Mouse (Mus musculus): Measurements from ENCODE around the gene Necab2. TPM values are rescaled to one million over a fixed set of nuclear protein-coding genes. Genes with fewer than 3 reads are reported as not detected.

Gene Necab2
- total and polyA plus RNA-seq, 2 experiments from 2014 or later, result 56.1 to 58.5 TPM

DNA sequence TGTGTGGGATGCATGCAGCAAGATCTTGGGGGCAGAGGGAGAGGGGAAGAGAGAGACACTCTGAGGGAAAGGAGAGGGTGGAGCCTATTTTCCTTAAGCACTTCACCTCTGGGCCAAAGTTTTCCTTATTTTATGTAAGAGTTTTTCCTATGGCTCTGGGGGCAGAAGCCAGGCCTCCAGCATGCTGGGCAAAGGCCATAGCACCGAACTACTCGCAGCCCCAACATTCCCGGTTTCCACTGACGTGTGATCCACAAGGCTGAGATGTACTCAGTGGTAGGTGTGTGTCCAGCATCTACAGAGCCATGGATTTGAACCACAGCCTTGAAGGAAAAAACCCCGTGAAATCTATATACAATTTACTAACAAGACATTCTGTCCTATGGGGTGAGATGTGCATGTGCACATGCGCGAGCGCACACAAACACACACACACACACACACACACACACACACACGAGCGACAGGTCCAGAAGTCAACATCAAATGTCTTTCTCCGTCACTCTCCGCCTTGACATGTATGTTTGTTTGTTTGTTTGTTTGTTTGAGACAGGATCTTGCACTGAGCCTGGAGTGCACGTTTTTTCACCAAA is 12.8 kb upstream of the Necab2 start, which contains the start of gene Osgin1:
Gene Osgin1, plus strand, starts transcription at position 543 of the 593 bp plus-strand sequence.
- Histone ChIP-seq H3K36me3 (ENCODE audit: insufficient read depth) (no peaks in the 10 kb centered on the region), H3K9me3 (ENCODE audit: low read length) (no peaks in the 10 kb centered on the region), H3K4me2 (ENCODE audit: low read depth) (no peak within 1 kb of the TSS), H3K4me3 (ENCODE audit: low read depth, low read length) (no peak within 1 kb of the TSS), H3K27ac (ENCODE audit: low read depth, low read length) (no peak within 1 kb of the TSS), H3K4me1 (ENCODE audit: insufficient read depth) (no peaks in the 10 kb centered on the region), H3K27me3 (ENCODE audit: insufficient read depth, low read length) (no peaks in the 10 kb centered on the region), H3K9ac (no peak within 1 kb of the TSS)
- ATAC-seq (no peak), DNase-seq (no peak)
- no peak for TF ChIP-seq CTCF (IDR thresholded peaks at IDR 0.05; ENCODE audit: low read depth)
- 90% methylated on average over 13 of the region's 13 CpGs for WGBS

DNA sequence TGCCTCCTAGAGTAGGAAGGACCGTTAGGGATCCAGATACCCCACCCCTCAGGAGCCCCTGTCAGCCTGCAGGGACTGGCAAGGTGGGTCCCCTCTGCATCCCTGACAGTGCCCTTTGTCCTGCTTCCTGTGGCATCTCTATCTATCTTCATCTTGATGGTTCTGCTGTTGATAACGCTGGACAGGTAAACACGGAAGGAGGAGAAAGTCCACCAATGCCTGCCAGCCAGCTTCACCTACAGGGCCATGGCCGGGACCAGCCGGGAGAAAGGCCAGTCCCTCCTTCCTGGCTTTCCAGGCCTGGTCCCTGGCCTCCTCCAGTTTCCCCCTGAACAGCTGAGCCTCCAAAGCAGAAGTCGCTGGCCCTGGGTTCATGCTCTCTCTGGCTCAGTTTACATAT is 11.9 kb upstream of the Necab2 start:
- H3K36me3 ChIP-seq (ENCODE audit: insufficient read depth), result no peaks in the 10 kb centered on the region
- H3K9ac ChIP-seq, result no peak overlapping the region
- no peaks in the 10 kb centered on the region for H3K9me3 ChIP-seq (ENCODE audit: low read length)
- no peak for TF ChIP-seq CTCF (IDR thresholded peaks at IDR 0.05; ENCODE audit: low read depth)
- H3K27me3 ChIP-seq (ENCODE audit: insufficient read depth, low read length), result no peaks in the 10 kb centered on the region
- H3K4me1 ChIP-seq (ENCODE audit: insufficient read depth), result no peaks in the 10 kb centered on the region
- DNase-seq, result no peak
- no peak overlapping the region for H3K27ac ChIP-seq (ENCODE audit: low read depth, low read length)
- H3K4me2 ChIP-seq (ENCODE audit: low read depth), result no peak overlapping the region
- no peak overlapping the region for H3K4me3 ChIP-seq (ENCODE audit: low read depth, low read length)
- 79% methylated on average over 6 of the region's 6 CpGs for WGBS
- ATAC-seq, result no peak

DNA sequence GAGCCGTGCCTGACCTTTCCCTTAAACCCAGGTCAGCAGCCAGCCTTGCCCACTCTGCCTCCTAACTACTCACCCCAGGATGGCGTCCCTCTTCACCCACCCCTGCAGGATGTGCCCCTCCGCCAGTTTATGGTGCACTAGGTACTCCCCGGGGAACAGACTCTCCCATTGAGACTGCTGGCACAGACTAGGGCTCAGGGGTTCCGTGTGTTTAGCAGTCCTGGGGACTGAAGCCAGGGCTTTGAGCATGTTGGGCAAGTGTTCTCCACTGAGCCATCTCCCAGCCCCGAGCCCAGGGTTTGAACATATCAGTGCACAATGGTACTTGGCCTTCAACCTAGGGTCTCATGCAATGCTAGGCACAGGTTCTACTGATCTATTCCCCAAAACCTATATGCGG is 11.0 kb upstream of the Necab2 start:
- Histone ChIP-seq H3K9ac (no peak overlapping the region), H3K27me3 (ENCODE audit: insufficient read depth, low read length) (no peaks in the 10 kb centered on the region), H3K4me3 (ENCODE audit: low read depth, low read length) (no peak overlapping the region), H3K27ac (ENCODE audit: low read depth, low read length) (no peak overlapping the region), H3K9me3 (ENCODE audit: low read length) (no peaks in the 10 kb centered on the region), H3K4me1 (ENCODE audit: insufficient read depth) (no peaks in the 10 kb centered on the region), H3K36me3 (ENCODE audit: insufficient read depth) (no peaks in the 10 kb centered on the region), H3K4me2 (ENCODE audit: low read depth) (no peak overlapping the region)
- WGBS, result 79% methylated on average over 7 of the region's 7 CpGs
- TF ChIP-seq CTCF (IDR thresholded peaks at IDR 0.05; ENCODE audit: low read depth), result no peak
- ATAC-seq (no peak), DNase-seq (no peak)

DNA sequence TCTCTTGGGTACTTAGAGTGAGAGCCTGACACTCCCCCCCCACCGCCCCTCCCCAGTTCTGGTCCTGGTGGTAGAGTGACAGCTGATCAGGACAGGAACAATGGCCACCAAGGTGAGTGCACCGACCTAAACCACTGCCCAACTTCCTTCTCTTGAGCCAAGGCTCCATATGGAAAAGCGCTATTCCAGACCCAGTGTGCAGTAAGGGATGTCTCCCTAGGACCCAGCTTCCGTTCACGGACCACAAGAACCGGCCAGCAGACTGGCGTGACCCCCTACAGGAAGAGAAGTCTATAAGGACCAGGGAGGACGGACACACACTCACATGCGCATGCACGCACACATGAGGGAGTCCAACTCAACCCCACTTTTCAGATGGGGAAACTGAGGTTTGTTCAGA is 10.2 kb upstream of the Necab2 start:
- DNase-seq (no peak), ATAC-seq (no peak)
- Histone ChIP-seq H3K27ac (ENCODE audit: low read depth, low read length) (no peak overlapping the region), H3K9ac (no peak overlapping the region), H3K4me3 (ENCODE audit: low read depth, low read length) (no peak overlapping the region), H3K27me3 (ENCODE audit: insufficient read depth, low read length) (no peaks in the 10 kb centered on the region), H3K4me1 (ENCODE audit: insufficient read depth) (no peaks in the 10 kb centered on the region), H3K36me3 (ENCODE audit: insufficient read depth) (no peaks in the 10 kb centered on the region), H3K4me2 (ENCODE audit: low read depth) (no peak overlapping the region), H3K9me3 (ENCODE audit: low read length) (no peaks in the 10 kb centered on the region)
- TF ChIP-seq CTCF (IDR thresholded peaks at IDR 0.05; ENCODE audit: low read depth), result no peak
- WGBS, result 88% methylated on average over 10 of the region's 10 CpGs

DNA sequence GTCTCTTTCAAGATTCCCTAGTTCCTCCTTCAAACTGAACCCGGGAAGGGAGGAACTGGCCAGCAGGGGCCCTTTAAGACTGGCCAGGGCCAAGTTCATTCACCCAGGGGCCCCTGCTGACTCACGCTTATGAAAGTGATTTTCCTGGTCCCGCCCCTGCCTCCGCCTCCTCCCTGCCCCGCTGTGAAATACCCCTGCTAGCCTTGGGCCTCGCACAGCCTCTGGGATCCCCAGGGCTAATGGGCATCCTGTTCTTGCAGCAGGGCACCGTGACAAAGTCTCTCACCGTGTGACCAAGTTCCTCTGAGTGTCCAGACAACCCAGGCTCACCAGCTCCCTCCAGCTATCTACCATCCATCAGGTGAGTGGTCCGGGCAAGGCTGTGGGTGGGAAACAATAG is 9.6 kb upstream of the Necab2 start:
- Histone ChIP-seq H3K4me1 (ENCODE audit: insufficient read depth) (no peaks in the 10 kb centered on the region), H3K4me2 (ENCODE audit: low read depth) (no peak overlapping the region), H3K9ac (no peak overlapping the region), H3K27ac (ENCODE audit: low read depth, low read length) (no peak overlapping the region), H3K36me3 (ENCODE audit: insufficient read depth) (no peaks in the 10 kb centered on the region), H3K4me3 (ENCODE audit: low read depth, low read length) (no peak overlapping the region), H3K9me3 (ENCODE audit: low read length) (no peaks in the 10 kb centered on the region), H3K27me3 (ENCODE audit: insufficient read depth, low read length) (no peaks in the 10 kb centered on the region)
- 20% methylated on average over 9 of the region's 9 CpGs for WGBS
- TF ChIP-seq CTCF (IDR thresholded peaks at IDR 0.05; ENCODE audit: low read depth), result no peak
- no peak for ATAC-seq
- DNase-seq, result no peak

DNA sequence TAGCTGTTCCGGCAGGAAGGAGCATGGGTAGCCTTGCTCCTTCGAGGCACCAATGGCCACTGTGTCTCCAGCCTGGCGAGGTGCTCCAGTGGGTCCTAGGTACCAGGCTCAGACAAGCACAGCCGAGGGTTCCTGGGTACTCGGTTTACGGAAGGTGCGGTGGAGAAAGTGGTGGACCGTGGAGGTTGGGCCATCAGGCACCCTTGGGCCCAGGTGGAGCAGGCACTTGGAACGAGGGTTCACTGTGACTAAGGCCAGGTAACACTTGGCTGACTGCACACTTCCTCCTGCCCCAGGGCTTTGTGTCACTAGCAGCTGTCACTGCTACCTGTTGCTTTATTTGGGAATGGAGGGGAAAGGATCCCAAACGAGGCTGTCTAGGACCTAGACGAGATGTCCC is 9.0 kb upstream of the Necab2 start:
- ATAC-seq, result no peak
- Histone ChIP-seq H3K4me2 (ENCODE audit: low read depth) (no peak overlapping the region), H3K4me1 (ENCODE audit: insufficient read depth) (no peaks in the 10 kb centered on the region), H3K9ac (no peak overlapping the region), H3K27me3 (ENCODE audit: insufficient read depth, low read length) (no peaks in the 10 kb centered on the region), H3K27ac (ENCODE audit: low read depth, low read length) (no peak overlapping the region), H3K4me3 (ENCODE audit: low read depth, low read length) (no peak overlapping the region), H3K9me3 (ENCODE audit: low read length) (no peaks in the 10 kb centered on the region), H3K36me3 (ENCODE audit: insufficient read depth) (no peaks in the 10 kb centered on the region)
- WGBS, result 74% methylated on average over 11 of the region's 11 CpGs
- no peak for DNase-seq
- no peak for TF ChIP-seq CTCF (IDR thresholded peaks at IDR 0.05; ENCODE audit: low read depth)

DNA sequence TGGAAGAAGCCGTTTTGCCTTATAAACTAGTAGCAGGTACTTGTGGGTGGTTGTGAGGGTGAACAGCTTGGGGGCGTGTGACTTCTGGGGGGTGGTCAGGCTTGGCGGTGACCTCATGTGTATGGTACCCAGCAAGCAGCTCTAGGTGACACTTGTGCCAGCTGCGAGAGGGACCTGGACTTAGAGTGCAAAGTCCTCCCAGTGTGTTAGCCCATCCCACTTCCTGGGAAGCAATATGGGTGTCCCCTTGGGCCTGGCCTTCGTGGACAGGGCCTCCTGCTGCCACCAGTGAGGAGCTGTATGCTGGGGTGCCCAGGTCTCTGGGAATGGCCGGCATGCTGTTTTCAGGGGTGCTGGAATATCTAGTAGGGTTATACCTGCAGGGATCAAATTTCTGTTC is 7.6 kb upstream of the Necab2 start:
- no peak overlapping the region for H3K9ac ChIP-seq
- 79% methylated on average over 6 of the region's 6 CpGs for WGBS
- H3K27ac ChIP-seq (ENCODE audit: low read depth, low read length), result no peak overlapping the region
- no peaks in the 10 kb centered on the region for H3K4me1 ChIP-seq (ENCODE audit: insufficient read depth)
- no peaks in the 10 kb centered on the region for H3K27me3 ChIP-seq (ENCODE audit: insufficient read depth, low read length)
- no peak overlapping the region for H3K4me3 ChIP-seq (ENCODE audit: low read depth, low read length)
- TF ChIP-seq CTCF (IDR thresholded peaks at IDR 0.05; ENCODE audit: low read depth), result no peak
- DNase-seq, result no peak
- H3K4me2 ChIP-seq (ENCODE audit: low read depth), result no peak overlapping the region
- H3K9me3 ChIP-seq (ENCODE audit: low read length), result no peaks in the 10 kb centered on the region
- no peak for ATAC-seq
- no peaks in the 10 kb centered on the region for H3K36me3 ChIP-seq (ENCODE audit: insufficient read depth)

All from forebrain, postnatal 0 days (tissue).